Mouse (Mus musculus) brain, embryonic 14.5 days (tissue): Measurements from ENCODE around the gene A430033K04Rik. TPM values are rescaled to one million over a fixed set of nuclear protein-coding genes. Genes with fewer than 3 reads are reported as not detected.

Experiments used
- DNase-seq: peaks from one replicate; pipeline ENCODE4 v3.0.0-alpha.2; 2011; ENCODE audit warnings: low read depth
- CTCF ChIP-seq: fragments of 200-500 bp; IDR thresholded peaks from 2 replicates; pipeline ENCODE4 v1.5.1; 2012; ENCODE audit warnings: inconsistent platforms, mild to moderate bottlenecking, moderate library complexity, borderline replicate concordance; ENCODE audit not compliant: insufficient read depth, insufficient read length; ENCODE audit errors: extremely low read depth
- POLR2A ChIP-seq: fragments of 200-500 bp; IDR thresholded peaks from 2 replicates; pipeline ENCODE4 v1.6.1; 2012; ENCODE audit warnings: mild to moderate bottlenecking, inconsistent platforms, borderline replicate concordance; ENCODE audit not compliant: poor library complexity, insufficient read depth, insufficient read length, severe bottlenecking; ENCODE audit errors: extremely low read depth
- polyA plus RNA-seq: library from polyadenylated mRNA; depleted of rRNA; stranded (reverse); fragments of >200 nt; gene quantifications from 2 replicates; pipeline ENCODE4 v1.2.3, GENCODE M21; 2012; rRNA removed

Gene A430033K04Rik
- 13.2 and 16.7 TPM in 2 replicates for polyA plus RNA-seq

GRCm38 (mm10) chr5:138622645-138623477, at the start of gene A430033K04Rik:
TSS of gene A430033K04Rik (plus strand) at chr5:138622859.
- peak; percentile 99 for DNase-seq
- 0 out of 2 replicates have a peak, but pooled peaks have one; percentile 57 for TF ChIP-seq POLR2A
- TF ChIP-seq CTCF, result no peak

- DNase-seq, result no peak
- no peak for TF ChIP-seq POLR2A
- TF ChIP-seq CTCF, result no peak
Measured at GRCm38 (mm10) chr5:138587396-138587795, 35.3 kb upstream of the A430033K04Rik start.

GRCm38 (mm10) chr5:138618353-138618752, 4.3 kb upstream of the A430033K04Rik start:
- no peak for DNase-seq
- TF ChIP-seq CTCF, result peak; percentile 16; the same call in 1 of the 2 replicates
- no peak for TF ChIP-seq POLR2A

GRCm38 (mm10) chr5:138619211-138620128, 3.2 kb upstream of the A430033K04Rik start, which contains the start of gene Zfp68:
TSS of gene Zfp68 (minus strand) at chr5:138619761.
- TF ChIP-seq POLR2A (peak; percentile 87), CTCF (peak; percentile 41; the same call in 1 of the 2 replicates)
- peak; percentile 99 for DNase-seq

GRCm38 (mm10) chr5:138620836-138621235, 1.8 kb upstream of the A430033K04Rik start:
- TF ChIP-seq POLR2A, result no peak
- no peak for TF ChIP-seq CTCF
- no peak for DNase-seq

GRCm38 (mm10) chr5:138623478-138623875, 818 bp downstream of the A430033K04Rik start:
- peak; percentile 54 for DNase-seq
- no peak for TF ChIP-seq POLR2A
- no peak for TF ChIP-seq CTCF

- TF ChIP-seq CTCF, result no peak
- TF ChIP-seq POLR2A, result no peak
- no peak for DNase-seq
Measured at GRCm38 (mm10) chr5:138636486-138636885, 13.8 kb downstream of the A430033K04Rik start.

GRCm38 (mm10) chr5:138641081-138641480, 18.4 kb downstream of the A430033K04Rik start:
- DNase-seq, result no peak
- no peak for TF ChIP-seq POLR2A
- no peak for TF ChIP-seq CTCF

GRCm38 (mm10) chr5:138641761-138642160, 19.1 kb downstream of the A430033K04Rik start:
- TF ChIP-seq POLR2A (no peak), CTCF (no peak)
- no peak for DNase-seq

GRCm38 (mm10) chr5:138652911-138653310, 30.3 kb downstream of the A430033K04Rik start:
- DNase-seq, result no peak
- TF ChIP-seq CTCF (no peak), POLR2A (no peak)

- peak; percentile 83 for DNase-seq
- TF ChIP-seq POLR2A (no peak), CTCF (peak; percentile 79)
Measured at GRCm38 (mm10) chr5:138656477-138657156, 34.0 kb downstream of the A430033K04Rik start.

GRCm38 (mm10) chr5:138657407-138657806, 34.7 kb downstream of the A430033K04Rik start:
- no peak for DNase-seq
- TF ChIP-seq POLR2A (no peak), CTCF (no peak)

GRCm38 (mm10) chr5:138657854-138658253, 35.2 kb downstream of the A430033K04Rik start:
- DNase-seq, result peak; percentile 71
- peak; percentile 66; the same call in 1 of the 2 replicates for TF ChIP-seq CTCF
- TF ChIP-seq POLR2A, result no peak

GRCm38 (mm10) chr5:138658922-138659321, 36.3 kb downstream of the A430033K04Rik start:
- peak; percentile 91 for DNase-seq
- TF ChIP-seq CTCF, result peak; percentile 86
- TF ChIP-seq POLR2A, result no peak
